ENCODE assay signal across 8 mouse cellular contexts in the genomic region with DNA sequence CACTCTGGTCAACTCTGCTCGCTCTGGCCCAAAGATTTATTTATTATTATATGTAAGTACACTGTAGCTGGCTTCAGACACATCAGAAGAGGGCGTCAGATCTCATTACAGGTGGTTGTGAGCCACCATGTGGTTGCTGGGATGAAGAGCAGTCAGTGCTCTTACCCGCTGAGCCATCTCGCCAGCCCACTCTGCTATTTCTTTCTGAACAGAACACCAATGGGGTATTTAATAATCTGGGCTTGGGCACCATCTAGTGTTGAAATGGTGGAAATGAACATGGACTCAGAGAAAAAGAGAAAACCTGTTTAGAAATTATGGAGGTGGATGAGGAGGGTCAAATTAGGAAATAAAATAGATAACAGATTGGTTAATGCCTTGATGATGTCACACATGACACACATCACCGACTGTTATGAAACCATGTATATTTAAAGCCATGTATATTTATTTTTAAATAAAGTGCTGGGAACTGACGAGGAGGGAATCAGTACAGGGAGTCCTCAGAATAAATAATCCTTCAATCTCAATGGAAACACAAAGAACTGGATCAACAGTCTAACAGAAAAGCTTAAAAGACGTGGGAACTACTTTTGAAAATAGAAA. TPM values are rescaled to one million over a fixed set of nuclear protein-coding genes. Genes with fewer than 3 reads are reported as not detected.
DNase-seq lines count a peak whose midpoint lies in the region; ATAC-seq and TF ChIP-seq lines count a peak whose summit lies in the region.

No protein-coding gene starts in this region.

- DNase-seq in c-Kit-positive CD71-negative TER-119-negative erythroid progenitor cells, embryonic 14.5 days (ENCODE audit: low read depth), result peak; percentile 80
- DNase-seq in forebrain, embryonic 10.5 days (ENCODE audit: extremely low spot score, low spot score), result peak; percentile 64
- peak; percentile 95 for DNase-seq in kidney, postnatal 0 days (ENCODE audit: low spot score)
- DNase-seq in liver, result peak; percentile 59

- no peak overlapping the region for H3K4me2 ChIP-seq in heart, embryonic 14.5 days (ENCODE audit: low read length)
- H3K4me2 ChIP-seq in kidney, postnatal 0 days (ENCODE audit: low read length), result no peak overlapping the region
- H3K4me2 ChIP-seq in stomach, embryonic 14.5 days (replicated peaks; ENCODE audit: low read depth, low read length), result no peak overlapping the region

- no peak for TF ChIP-seq POLR2A in ES-Bruce4 (IDR thresholded peaks at IDR 0.05; ENCODE audit: insufficient read depth, low read length)

- no peaks in the 10 kb centered on the region for H3K36me3 ChIP-seq in ES-Bruce4 (ENCODE audit: control insufficient read depth, insufficient read depth, low read length, poor library complexity, severe bottlenecking)
- H3K36me3 ChIP-seq in forebrain, embryonic 10.5 days (replicated peaks), result no peaks in the 10 kb centered on the region
- H3K36me3 ChIP-seq in heart, embryonic 14.5 days (ENCODE audit: control insufficient read depth, insufficient read depth, low read length), result no peaks in the 10 kb centered on the region
- H3K36me3 ChIP-seq in kidney, postnatal 0 days (ENCODE audit: insufficient read depth, low read length), result no peaks in the 10 kb centered on the region
- no peaks in the 10 kb centered on the region for H3K36me3 ChIP-seq in stomach, embryonic 14.5 days (ENCODE audit: control insufficient read depth, insufficient read depth, low read length)

- no peaks in the 10 kb centered on the region for H3K9me3 ChIP-seq in ES-Bruce4 (replicated peaks; ENCODE audit: control insufficient read depth, insufficient read depth, low read length, poor library complexity, severe bottlenecking)
- no peaks in the 10 kb centered on the region for H3K9me3 ChIP-seq in forebrain, embryonic 10.5 days
- no peaks in the 10 kb centered on the region for H3K9me3 ChIP-seq in heart, embryonic 14.5 days (ENCODE audit: control insufficient read depth, low read length)
- no peaks in the 10 kb centered on the region for H3K9me3 ChIP-seq in kidney, postnatal 0 days (replicated peaks; ENCODE audit: low read length)
- H3K9me3 ChIP-seq in stomach, embryonic 14.5 days (ENCODE audit: control insufficient read depth, low read depth, low read length), result no peaks in the 10 kb centered on the region

- peak; percentile 79; the same call in 1 of the 2 replicates for ATAC-seq in heart, embryonic 14.5 days (ENCODE audit: insufficient number of reproducible peaks, insufficient read depth, low FRiP score, low read depth)
- peak; percentile 86 for ATAC-seq in kidney, postnatal 0 days (replicated peaks; ENCODE audit: low FRiP score, low read depth)
- ATAC-seq in monocyte, adult 5-6 weeks (replicated peaks; ENCODE audit: insufficient number of reproducible peaks, low FRiP score, low TSS enrichment, poor library complexity, severe bottlenecking), result peak; percentile 88
- ATAC-seq in stomach, embryonic 14.5 days (ENCODE audit: insufficient number of reproducible peaks, insufficient read depth, low FRiP score, low read depth), result peak; percentile 75; the same call in 1 of the 2 replicates

- peaks cover 4% of the 10 kb centered on the region for H3K4me1 ChIP-seq in ES-Bruce4 (ENCODE audit: control insufficient read depth, insufficient read depth, low read length)
- peaks cover 15% of the 10 kb centered on the region for H3K4me1 ChIP-seq in forebrain, embryonic 10.5 days
- peaks cover 0 to 2% of the 10 kb centered on the region in 2 experiments; a peak in 1 of 4 replicates for H3K4me1 ChIP-seq in heart, embryonic 14.5 days (ENCODE audit: control insufficient read depth in 2 of 2, insufficient read depth in 2 of 2, low read length in 2 of 2)
- H3K4me1 ChIP-seq in kidney, postnatal 0 days (replicated peaks; ENCODE audit: insufficient read depth, low read length), result no peaks in the 10 kb centered on the region
- peaks cover 4% of the 10 kb centered on the region; the same call in 1 of the 2 replicates for H3K4me1 ChIP-seq in stomach, embryonic 14.5 days (ENCODE audit: control insufficient read depth, insufficient read depth, low read length)

- no peaks in the 10 kb centered on the region for H3K27me3 ChIP-seq in ES-Bruce4 (ENCODE audit: control insufficient read depth, insufficient read depth, low read length, poor library complexity, severe bottlenecking)
- H3K27me3 ChIP-seq in forebrain, embryonic 10.5 days (ENCODE audit: poor library complexity, severe bottlenecking), result no peaks in the 10 kb centered on the region
- no peaks in the 10 kb centered on the region for H3K27me3 ChIP-seq in heart, embryonic 14.5 days (ENCODE audit: control insufficient read depth, insufficient read depth, low read length)
- H3K27me3 ChIP-seq in kidney, postnatal 0 days (ENCODE audit: insufficient read depth, low read length), result no peaks in the 10 kb centered on the region
- H3K27me3 ChIP-seq in stomach, embryonic 14.5 days (ENCODE audit: control insufficient read depth, insufficient read depth, low read length), result no peaks in the 10 kb centered on the region

- peak; percentile 48 for TF ChIP-seq CTCF in ES-Bruce4 (IDR thresholded peaks at IDR 0.05; ENCODE audit: low read depth, low read length)
- peak; percentile 90 for TF ChIP-seq CTCF in kidney, postnatal 0 days (IDR thresholded peaks at IDR 0.05; ENCODE audit: low read depth)

- no peak overlapping the region for H3K4me3 ChIP-seq in ES-Bruce4 (ENCODE audit: low read depth, low read length)
- H3K4me3 ChIP-seq in forebrain, embryonic 10.5 days, result no peak overlapping the region
- no peak overlapping the region for H3K4me3 ChIP-seq in heart, embryonic 14.5 days (ENCODE audit: control insufficient read depth in 1 of 2, insufficient read depth in 1 of 2, low read depth in 1 of 2, low read length in 2 of 2)
- H3K4me3 ChIP-seq in kidney, postnatal 0 days (replicated peaks; ENCODE audit: low read depth, low read length), result no peak overlapping the region
- H3K4me3 ChIP-seq in stomach, embryonic 14.5 days (ENCODE audit: low read depth, low read length), result no peak overlapping the region

- 20% methylated on average over 7 of the region's 7 CpGs for WGBS in forebrain, embryonic 10.5 days
- WGBS in heart, embryonic 14.5 days, result 19% methylated on average over 7 of the region's 7 CpGs
- 18% methylated on average over 7 of the region's 7 CpGs for WGBS in kidney, postnatal 0 days
- WGBS in stomach, embryonic 14.5 days, result 14% methylated on average over 7 of the region's 7 CpGs

- no peak for TF ChIP-seq EP300 in ES-Bruce4 (IDR thresholded peaks at IDR 0.05; ENCODE audit: insufficient read depth, low read depth, low read length)

- no peak overlapping the region for H3K27ac ChIP-seq in ES-Bruce4 (ENCODE audit: insufficient read depth, low read length)
- no peak overlapping the region for H3K27ac ChIP-seq in forebrain, embryonic 10.5 days
- no peak overlapping the region for H3K27ac ChIP-seq in heart, embryonic 14.5 days (replicated peaks in 1 of 2; ENCODE audit: control insufficient read depth in 1 of 2, insufficient read depth in 1 of 2, low read depth in 2 of 2, low read length in 2 of 2)
- H3K27ac ChIP-seq in kidney, postnatal 0 days, result no peak overlapping the region
- no peak overlapping the region for H3K27ac ChIP-seq in stomach, embryonic 14.5 days (ENCODE audit: low read length)

- H3K9ac ChIP-seq in ES-Bruce4 (ENCODE audit: low read depth, poor library complexity, severe bottlenecking), result no peak overlapping the region
- H3K9ac ChIP-seq in heart, embryonic 14.5 days (ENCODE audit: low read length), result no peak overlapping the region
- no peak overlapping the region for H3K9ac ChIP-seq in kidney, postnatal 0 days (ENCODE audit: low read depth, low read length)
- H3K9ac ChIP-seq in stomach, embryonic 14.5 days (replicated peaks; ENCODE audit: low read depth, low read length), result no peak overlapping the region

RNA-seq across cellular contexts. Expression of a gene that starts 10.8 kb away (rescaled TPM):
- 63.9 and 64.9 TPM in 2 replicates for polyA plus RNA-seq in ES-Bruce4 (2011; ENCODE audit: insufficient read depth, insufficient read length, low read depth, missing spikeins)
- 64.6 and 67.8 TPM in 2 replicates for polyA plus RNA-seq in forebrain, embryonic 10.5 days (2016; fragmentation: Nextera tagmentation; extraction: Ambion mirVana)
- polyA plus RNA-seq in heart, embryonic 14.5 days (2014; fragmentation: Nextera tagmentation; extraction: Ambion mirVana), result 23.9 and 28.4 TPM in 2 replicates
- 21.8 and 24.2 TPM in 2 replicates for polyA plus RNA-seq in kidney, postnatal 0 days (2015; fragmentation: Nextera tagmentation; extraction: Ambion mirVana)
- 17.8 to 35.6 TPM (median 25.5 TPM) in 3 replicates for total RNA-seq in monocyte, adult 5-6 weeks (2017)
- polyA plus RNA-seq in stomach, embryonic 14.5 days (2014; fragmentation: Nextera tagmentation; extraction: Ambion mirVana), result 38.7 and 45.6 TPM in 2 replicates

RNA-seq across cellular contexts. Expression of a gene that starts 32.7 kb away (rescaled TPM):
- 29.0 and 30.8 TPM in 2 replicates for polyA plus RNA-seq in ES-Bruce4 (2011; ENCODE audit: insufficient read depth, insufficient read length, low read depth, missing spikeins)
- 1.8 and 3.1 TPM in 2 replicates for polyA plus RNA-seq in forebrain, embryonic 10.5 days (2016; fragmentation: Nextera tagmentation; extraction: Ambion mirVana)
- polyA plus RNA-seq in heart, embryonic 14.5 days (2014; fragmentation: Nextera tagmentation; extraction: Ambion mirVana), result 0.42 and 2.1 TPM in 2 replicates
- 44.5 and 56.0 TPM in 2 replicates for polyA plus RNA-seq in kidney, postnatal 0 days (2015; fragmentation: Nextera tagmentation; extraction: Ambion mirVana)
- 44.5 to 91.5 TPM (median 53.5 TPM) in 3 replicates for total RNA-seq in monocyte, adult 5-6 weeks (2017)
- 7.0 and 7.9 TPM in 2 replicates for polyA plus RNA-seq in stomach, embryonic 14.5 days (2014; fragmentation: Nextera tagmentation; extraction: Ambion mirVana)

RNA-seq across cellular contexts. Expression of a gene that starts 57.4 kb away (rescaled TPM):
- 2.4 and 2.9 TPM in 2 replicates for polyA plus RNA-seq in ES-Bruce4 (2011; ENCODE audit: insufficient read depth, insufficient read length, low read depth, missing spikeins)
- polyA plus RNA-seq in forebrain, embryonic 10.5 days (2016; fragmentation: Nextera tagmentation; extraction: Ambion mirVana), result 1.7 and 1.8 TPM in 2 replicates
- polyA plus RNA-seq in heart, embryonic 14.5 days (2014; fragmentation: Nextera tagmentation; extraction: Ambion mirVana), result 0.53 and 1.2 TPM in 2 replicates
- polyA plus RNA-seq in kidney, postnatal 0 days (2015; fragmentation: Nextera tagmentation; extraction: Ambion mirVana), result 22.7 and 24.6 TPM in 2 replicates
- 11.5 to 14.9 TPM (median 13.4 TPM) in 3 replicates for total RNA-seq in monocyte, adult 5-6 weeks (2017)
- 1.8 and 2.1 TPM in 2 replicates for polyA plus RNA-seq in stomach, embryonic 14.5 days (2014; fragmentation: Nextera tagmentation; extraction: Ambion mirVana)

RNA-seq across cellular contexts. Expression of a gene that starts 57.5 kb away (rescaled TPM):
- polyA plus RNA-seq in ES-Bruce4 (2011; ENCODE audit: insufficient read depth, insufficient read length, low read depth, missing spikeins), result 65.1 and 67.5 TPM in 2 replicates
- 71.8 and 76.2 TPM in 2 replicates for polyA plus RNA-seq in forebrain, embryonic 10.5 days (2016; fragmentation: Nextera tagmentation; extraction: Ambion mirVana)
- polyA plus RNA-seq in heart, embryonic 14.5 days (2014; fragmentation: Nextera tagmentation; extraction: Ambion mirVana), result 61.4 and 73.8 TPM in 2 replicates
- polyA plus RNA-seq in kidney, postnatal 0 days (2015; fragmentation: Nextera tagmentation; extraction: Ambion mirVana), result 101 and 115 TPM in 2 replicates
- total RNA-seq in monocyte, adult 5-6 weeks (2017), result 24.1 to 52.5 TPM (median 27.2 TPM) in 3 replicates
- polyA plus RNA-seq in stomach, embryonic 14.5 days (2014; fragmentation: Nextera tagmentation; extraction: Ambion mirVana), result 123 and 125 TPM in 2 replicates
